Mouse (Mus musculus): ENCODE results near the gene Fcrla. TPM values are rescaled to one million over a fixed set of nuclear protein-coding genes. Genes with fewer than 3 reads are reported as not detected.
"Not testable (repeated sequence)": the region's sequence is repeated elsewhere in the genome, so short reads cannot be mapped to it uniquely, and the experiment has no call there.

Gene Fcrla
- polyA plus RNA-seq, 1 experiment from 2014 or later = not detected

DNA sequence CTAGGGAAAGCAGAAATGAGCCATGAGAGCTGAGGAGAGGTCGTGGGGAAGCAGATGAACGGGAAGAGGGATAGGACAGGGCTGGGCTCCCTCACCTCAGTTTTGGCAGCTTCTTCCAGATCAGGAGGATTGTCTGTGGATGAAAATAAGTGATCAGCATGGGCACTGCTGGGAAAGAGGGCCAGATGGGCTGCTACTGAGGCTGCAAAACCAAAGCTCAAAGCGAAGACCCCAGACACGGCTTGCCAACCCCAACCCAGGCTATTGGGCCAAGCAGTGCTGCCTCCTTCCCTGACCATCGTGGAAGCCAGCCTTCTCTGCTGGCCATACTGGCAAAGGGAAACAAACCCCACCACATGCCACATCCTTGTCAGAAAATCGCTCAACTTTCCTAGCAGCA, 33.7 kb upstream of the Fcrla start:
- no peaks in the 10 kb centered on the region for H3K4me1 ChIP-seq
- no peak overlapping the region for H3K27ac ChIP-seq (replicated peaks)
- H3K4me2 ChIP-seq (replicated peaks) = no peak overlapping the region
- H3K4me3 ChIP-seq (replicated peaks) = no peak overlapping the region
- no peak for ATAC-seq (ENCODE audit: insufficient number of reproducible peaks, low FRiP score, low TSS enrichment, low read depth)
- H3K36me3 ChIP-seq = no peaks in the 10 kb centered on the region
- H3K9ac ChIP-seq = no peak overlapping the region
- H3K9me3 ChIP-seq (replicated peaks) = no peaks in the 10 kb centered on the region
- WGBS = 80% methylated on average over 6 of the region's 6 CpGs
- no peaks in the 10 kb centered on the region for H3K27me3 ChIP-seq

DNA sequence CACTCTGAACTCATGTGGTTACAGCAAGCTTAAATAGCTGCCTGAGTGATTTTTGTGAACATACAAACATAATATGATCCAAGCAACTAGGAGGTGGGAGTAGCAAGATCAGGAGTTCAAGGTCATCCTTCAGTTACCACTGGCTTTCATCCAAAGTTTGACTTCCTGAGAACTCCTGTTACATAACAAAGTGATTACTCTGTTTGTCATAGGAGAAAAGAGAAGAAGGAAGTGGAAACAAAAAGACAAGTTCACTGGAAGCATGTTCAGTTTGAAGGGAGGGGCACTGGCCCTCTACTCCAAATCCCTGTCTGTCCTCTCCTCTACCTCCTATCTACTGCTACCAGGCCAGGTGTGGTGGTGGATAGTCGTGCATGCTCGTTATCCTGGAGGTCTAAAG, 32.4 kb upstream of the Fcrla start:
- H3K36me3 ChIP-seq = no peaks in the 10 kb centered on the region
- no peak overlapping the region for H3K9ac ChIP-seq
- H3K4me2 ChIP-seq (replicated peaks) = no peak overlapping the region
- H3K4me3 ChIP-seq (replicated peaks) = no peak overlapping the region
- no peaks in the 10 kb centered on the region for H3K9me3 ChIP-seq (replicated peaks)
- H3K4me1 ChIP-seq = no peaks in the 10 kb centered on the region
- 67% methylated on average over 2 of the region's 2 CpGs for WGBS
- ATAC-seq (ENCODE audit: insufficient number of reproducible peaks, low FRiP score, low TSS enrichment, low read depth) = no peak
- no peak overlapping the region for H3K27ac ChIP-seq (replicated peaks)
- H3K27me3 ChIP-seq = no peaks in the 10 kb centered on the region

DNA sequence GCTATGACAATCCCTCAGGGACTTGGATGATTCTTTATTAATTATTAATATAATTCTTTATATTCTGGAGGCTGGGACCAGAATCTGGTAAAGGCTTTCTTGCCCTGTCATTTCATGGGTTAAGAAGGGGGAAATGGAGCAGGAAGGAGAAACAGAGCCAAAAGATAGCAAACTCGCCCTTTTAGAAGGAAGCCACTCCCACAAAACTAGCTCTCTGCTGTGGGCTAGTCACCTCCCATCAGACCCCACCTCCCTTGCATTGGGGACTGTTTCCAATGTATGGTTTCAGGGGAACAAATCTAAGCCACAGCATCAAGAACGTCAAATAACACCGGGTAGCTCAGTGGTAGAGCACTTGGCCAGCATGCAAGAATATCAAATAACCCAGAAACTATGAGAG, 30.8 kb upstream of the Fcrla start:
- no peak for ATAC-seq (ENCODE audit: insufficient number of reproducible peaks, low FRiP score, low TSS enrichment, low read depth)
- no peaks in the 10 kb centered on the region for H3K36me3 ChIP-seq
- H3K9me3 ChIP-seq (replicated peaks) = no peaks in the 10 kb centered on the region
- no peak overlapping the region for H3K4me2 ChIP-seq (replicated peaks)
- H3K27me3 ChIP-seq = no peaks in the 10 kb centered on the region
- no peak overlapping the region for H3K27ac ChIP-seq (replicated peaks)
- WGBS = 43% methylated on average over 3 of the region's 3 CpGs
- no peak overlapping the region for H3K4me3 ChIP-seq (replicated peaks)
- H3K9ac ChIP-seq = no peak overlapping the region
- no peaks in the 10 kb centered on the region for H3K4me1 ChIP-seq

DNA sequence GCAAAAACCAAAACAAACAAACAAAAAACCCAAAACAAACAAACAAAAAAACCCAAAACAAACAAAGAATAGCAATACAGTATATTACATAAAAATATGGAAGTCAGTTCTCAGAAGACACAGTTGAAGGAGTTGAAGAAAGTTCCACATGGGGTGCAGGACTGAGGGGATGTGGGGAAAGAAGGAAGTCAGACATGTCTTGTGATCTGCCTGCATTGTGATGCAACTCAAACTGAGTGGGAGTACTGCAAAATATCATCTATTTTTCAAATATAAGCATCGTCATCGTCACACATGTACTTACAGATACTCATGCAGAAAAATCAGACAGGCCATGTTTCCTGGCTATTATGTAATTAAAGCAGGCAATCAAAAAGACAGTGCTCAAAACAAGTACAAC, 25.8 kb upstream of the Fcrla start:
- Histone ChIP-seq H3K9me3 (replicated peaks) (no peaks in the 10 kb centered on the region), H3K27ac (replicated peaks) (no peak overlapping the region), H3K36me3 (no peaks in the 10 kb centered on the region), H3K4me3 (replicated peaks) (no peak overlapping the region), H3K4me1 (no peaks in the 10 kb centered on the region), H3K4me2 (replicated peaks) (no peak overlapping the region), H3K27me3 (no peaks in the 10 kb centered on the region), H3K9ac (no peak overlapping the region)
- ATAC-seq (ENCODE audit: insufficient number of reproducible peaks, low FRiP score, low TSS enrichment, low read depth) = no peak
- 79% methylated on average over 2 of the region's 2 CpGs for WGBS

- H3K4me3 ChIP-seq (replicated peaks) = no peak overlapping the region
- 35% methylated on average over 3 of the region's 3 CpGs for WGBS
- ATAC-seq (ENCODE audit: insufficient number of reproducible peaks, low FRiP score, low TSS enrichment, low read depth) = no peak
- no peak overlapping the region for H3K4me2 ChIP-seq (replicated peaks)
- no peak overlapping the region for H3K9ac ChIP-seq
- no peak overlapping the region for H3K27ac ChIP-seq (replicated peaks)
- H3K36me3 ChIP-seq = no peaks in the 10 kb centered on the region
- no peaks in the 10 kb centered on the region for H3K4me1 ChIP-seq
- no peaks in the 10 kb centered on the region for H3K27me3 ChIP-seq
- no peaks in the 10 kb centered on the region for H3K9me3 ChIP-seq (replicated peaks)
Measured at GRCm38 (mm10) chr1:170950772-170951171, 23.4 kb upstream of the Fcrla start.

DNA sequence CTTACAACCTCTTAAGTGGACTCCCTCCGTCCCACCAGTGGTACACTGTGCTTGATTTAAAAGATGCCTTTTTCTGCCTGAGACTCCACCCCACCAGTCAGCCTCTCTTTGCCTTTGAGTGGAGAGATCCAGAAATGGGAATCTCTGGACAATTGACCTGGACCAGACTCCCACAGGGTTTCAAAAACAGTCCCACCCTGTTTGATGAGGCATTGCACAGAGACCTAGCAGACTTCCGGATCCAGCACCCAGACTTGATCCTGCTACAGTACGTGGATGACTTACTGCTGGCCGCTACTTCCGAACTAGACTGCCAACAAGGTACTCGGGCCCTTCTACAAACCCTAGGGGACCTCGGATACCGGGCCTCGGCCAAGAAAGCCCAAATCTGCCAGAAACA, 17.5 kb upstream of the Fcrla start:
- not testable (repeated sequence) for H3K9me3 ChIP-seq (replicated peaks); H3K9ac ChIP-seq; H3K4me1 ChIP-seq; H3K4me3 ChIP-seq (replicated peaks); H3K4me2 ChIP-seq (replicated peaks); H3K36me3 ChIP-seq; H3K27ac ChIP-seq (replicated peaks); ATAC-seq (ENCODE audit: insufficient number of reproducible peaks, low FRiP score, low TSS enrichment, low read depth); H3K27me3 ChIP-seq
- WGBS = 95% methylated on average over 8 of the region's 9 CpGs

DNA sequence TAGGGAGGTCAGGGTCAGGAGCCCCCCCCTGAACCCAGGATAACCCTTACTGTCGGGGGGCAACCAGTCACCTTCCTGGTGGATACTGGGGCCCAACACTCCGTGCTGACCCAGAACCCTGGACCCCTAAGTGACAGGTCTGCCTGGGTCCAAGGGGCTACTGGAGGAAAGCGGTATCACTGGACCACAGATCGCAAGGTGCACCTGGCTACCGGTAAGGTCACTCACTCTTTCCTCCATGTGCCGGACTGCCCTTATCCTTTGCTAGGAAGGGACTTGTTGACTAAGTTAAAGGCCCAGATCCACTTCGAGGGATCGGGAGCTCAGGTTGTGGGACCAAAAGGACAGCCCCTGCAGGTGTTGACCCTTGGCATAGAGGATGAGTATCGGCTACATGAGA, 16.8 kb upstream of the Fcrla start:
- not testable (repeated sequence) for H3K4me1 ChIP-seq; H3K36me3 ChIP-seq; H3K27ac ChIP-seq (replicated peaks); H3K9me3 ChIP-seq (replicated peaks); H3K27me3 ChIP-seq; ATAC-seq (ENCODE audit: insufficient number of reproducible peaks, low FRiP score, low TSS enrichment, low read depth); H3K4me2 ChIP-seq (replicated peaks); H3K9ac ChIP-seq; H3K4me3 ChIP-seq (replicated peaks)
- 95% methylated on average over 9 of the region's 9 CpGs for WGBS

- Histone ChIP-seq H3K9me3 (replicated peaks) (peaks cover 3% of the 10 kb centered on the region; the same call in 1 of the 2 replicates), H3K4me1 (no peaks in the 10 kb centered on the region), H3K27me3 (no peaks in the 10 kb centered on the region), H3K4me2 (replicated peaks) (no peak overlapping the region), H3K36me3 (no peaks in the 10 kb centered on the region), H3K9ac (no peak overlapping the region), H3K4me3 (replicated peaks) (no peak overlapping the region), H3K27ac (replicated peaks) (no peak overlapping the region)
- WGBS = 86% methylated on average over 12 of the region's 12 CpGs
- ATAC-seq (ENCODE audit: insufficient number of reproducible peaks, low FRiP score, low TSS enrichment, low read depth) = no peak
Measured at GRCm38 (mm10) chr1:170939255-170939654, 11.9 kb upstream of the Fcrla start.

DNA sequence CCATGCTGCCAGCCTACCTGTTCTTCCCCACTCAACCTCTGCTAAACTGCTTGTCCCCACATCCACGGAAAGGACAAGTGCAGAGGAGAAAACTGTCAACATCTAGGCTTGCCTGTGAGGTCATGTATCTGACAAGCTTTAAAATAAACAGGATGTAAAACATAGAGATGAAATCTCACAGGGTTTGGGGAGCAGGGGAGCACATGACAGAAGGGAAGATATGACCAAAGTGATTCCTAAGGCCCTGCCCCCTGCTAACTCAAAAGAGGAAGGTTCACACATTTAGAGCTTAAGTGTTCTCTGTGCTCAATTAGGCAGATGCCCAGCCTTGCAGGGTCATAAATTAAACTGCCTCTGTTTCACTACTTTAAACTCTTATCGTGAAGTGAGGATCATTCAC, 7.0 kb upstream of the Fcrla start:
- H3K36me3 ChIP-seq = no peaks in the 10 kb centered on the region
- no peak for ATAC-seq (ENCODE audit: insufficient number of reproducible peaks, low FRiP score, low TSS enrichment, low read depth)
- WGBS = 79% methylated on average over 2 of the region's 2 CpGs
- H3K9me3 ChIP-seq (replicated peaks) = no peaks in the 10 kb centered on the region
- H3K27ac ChIP-seq (replicated peaks) = no peak overlapping the region
- H3K9ac ChIP-seq = no peak overlapping the region
- H3K4me3 ChIP-seq (replicated peaks) = no peak overlapping the region
- H3K4me1 ChIP-seq = no peaks in the 10 kb centered on the region
- no peaks in the 10 kb centered on the region for H3K27me3 ChIP-seq
- no peak overlapping the region for H3K4me2 ChIP-seq (replicated peaks)

DNA sequence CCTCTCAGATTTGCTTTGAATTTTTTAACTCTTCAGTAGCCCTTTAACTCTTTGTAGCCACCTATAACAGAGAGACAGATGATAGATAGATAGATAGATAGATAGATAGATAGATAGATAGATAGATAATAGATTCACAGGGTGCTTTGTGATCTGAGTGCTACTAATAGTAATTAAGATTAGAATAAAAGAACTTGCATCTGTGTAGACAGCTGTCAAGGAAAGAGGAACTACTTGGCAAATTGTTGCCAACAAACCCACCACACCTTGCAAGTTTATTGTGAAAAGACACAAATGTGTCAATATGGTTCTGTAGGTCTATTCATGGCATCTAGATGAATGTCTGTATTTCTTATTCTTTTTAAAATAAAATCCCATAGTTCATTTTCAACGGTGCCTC, 6.6 kb upstream of the Fcrla start:
- Histone ChIP-seq H3K9ac (no peak overlapping the region), H3K9me3 (replicated peaks) (no peaks in the 10 kb centered on the region), H3K27ac (replicated peaks) (no peak overlapping the region), H3K36me3 (no peaks in the 10 kb centered on the region), H3K27me3 (no peaks in the 10 kb centered on the region), H3K4me3 (replicated peaks) (no peak overlapping the region), H3K4me2 (replicated peaks) (no peak overlapping the region), H3K4me1 (no peaks in the 10 kb centered on the region)
- no peak for ATAC-seq (ENCODE audit: insufficient number of reproducible peaks, low FRiP score, low TSS enrichment, low read depth)
- WGBS = 76% methylated on average over 1 of the region's 1 CpGs

GRCm38 (mm10) chr1:170933386-170933920, 6.1 kb upstream of the Fcrla start:
- Histone ChIP-seq H3K27ac (replicated peaks) (no peak overlapping the region), H3K4me3 (replicated peaks) (no peak overlapping the region), H3K9me3 (replicated peaks) (no peaks in the 10 kb centered on the region), H3K4me1 (no peaks in the 10 kb centered on the region), H3K4me2 (replicated peaks) (no peak overlapping the region), H3K9ac (no peak overlapping the region), H3K36me3 (no peaks in the 10 kb centered on the region), H3K27me3 (no peaks in the 10 kb centered on the region)
- no peak for ATAC-seq (ENCODE audit: insufficient number of reproducible peaks, low FRiP score, low TSS enrichment, low read depth)
- 63% methylated on average over 6 of the region's 6 CpGs for WGBS

DNA sequence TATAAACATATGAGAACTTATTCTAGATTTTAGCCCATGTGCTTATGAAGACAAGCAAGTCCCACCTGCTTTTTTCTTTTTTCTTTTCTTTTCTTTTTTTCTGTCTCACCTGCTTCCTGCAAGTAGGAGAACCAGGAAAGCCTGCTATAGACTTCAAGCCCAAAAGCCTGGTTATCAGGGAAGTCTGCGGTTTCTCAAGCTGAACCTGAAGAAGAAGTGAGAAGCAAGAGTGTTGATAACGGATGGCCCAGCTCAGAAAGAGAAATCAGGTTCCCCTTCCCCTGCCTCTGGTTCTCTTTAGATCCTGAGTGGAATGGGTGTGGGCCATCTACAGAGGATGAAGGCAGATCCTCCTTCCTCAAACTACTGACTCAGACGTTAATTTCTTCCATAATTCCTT, 4.7 kb upstream of the Fcrla start:
- H3K9me3 ChIP-seq (replicated peaks) = no peaks in the 10 kb centered on the region
- no peak for ATAC-seq (ENCODE audit: insufficient number of reproducible peaks, low FRiP score, low TSS enrichment, low read depth)
- H3K9ac ChIP-seq = no peak overlapping the region
- H3K27ac ChIP-seq (replicated peaks) = no peak overlapping the region
- H3K4me2 ChIP-seq (replicated peaks) = no peak overlapping the region
- 75% methylated on average over 3 of the region's 3 CpGs for WGBS
- H3K27me3 ChIP-seq = no peaks in the 10 kb centered on the region
- H3K4me1 ChIP-seq = no peaks in the 10 kb centered on the region
- H3K36me3 ChIP-seq = no peaks in the 10 kb centered on the region
- H3K4me3 ChIP-seq (replicated peaks) = no peak overlapping the region
